Mouse (Mus musculus) adrenal gland, adult 8-10 months (tissue): Measurements from ENCODE around the gene Rbfox2. TPM values are rescaled to one million over a fixed set of nuclear protein-coding genes. Genes with fewer than 3 reads are reported as not detected.

ENCODE experiments used
- DNase-seq: peaks from one replicate; pipeline ENCODE4 v3.0.0; 2022
- total RNA-seq, 4 experiments: library from RNA; stranded (reverse); gene quantifications; 2 replicates each; pipeline ENCODE4 v1.2.4; 2022

Gene Rbfox2
- total RNA-seq, 4 experiments from 2014 or later: 55.5 to 86.2 (median 70.7) TPM

DNA sequence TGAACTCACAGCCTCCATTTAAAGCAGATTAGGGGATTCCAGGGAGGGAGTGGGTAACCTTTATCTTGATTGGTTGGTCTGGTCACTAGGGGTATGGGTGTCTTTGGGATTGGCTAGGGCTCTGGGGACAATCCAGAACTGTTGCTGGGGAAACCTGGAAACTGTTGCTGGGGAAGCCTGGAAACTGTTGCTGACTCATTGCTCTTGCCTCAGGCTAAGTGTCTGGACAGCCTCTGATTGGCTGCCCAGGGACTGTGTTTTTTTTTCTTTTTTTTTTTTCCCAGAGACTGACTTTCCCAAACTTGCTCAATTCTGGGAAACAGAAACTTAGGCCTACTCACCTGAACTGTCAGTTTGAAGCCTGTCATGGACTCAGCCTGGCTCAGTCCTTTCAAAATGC, 248.2 kb downstream of the Rbfox2 start:
- no peak for DNase-seq

DNA sequence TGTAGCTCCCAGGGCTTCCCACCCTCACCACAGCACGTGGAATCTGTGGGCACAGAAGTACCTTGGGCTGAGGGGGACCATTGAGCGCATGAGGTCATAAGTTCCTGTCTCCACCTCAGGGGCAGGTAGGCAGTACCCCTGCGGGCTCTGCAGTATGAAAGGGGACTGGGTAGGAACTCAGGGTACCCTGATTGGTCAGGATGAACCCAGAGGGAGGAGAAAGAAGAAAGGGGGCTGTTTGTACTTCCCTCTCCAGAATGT, 250.1 kb downstream of the Rbfox2 start:
- no peak for DNase-seq

DNA sequence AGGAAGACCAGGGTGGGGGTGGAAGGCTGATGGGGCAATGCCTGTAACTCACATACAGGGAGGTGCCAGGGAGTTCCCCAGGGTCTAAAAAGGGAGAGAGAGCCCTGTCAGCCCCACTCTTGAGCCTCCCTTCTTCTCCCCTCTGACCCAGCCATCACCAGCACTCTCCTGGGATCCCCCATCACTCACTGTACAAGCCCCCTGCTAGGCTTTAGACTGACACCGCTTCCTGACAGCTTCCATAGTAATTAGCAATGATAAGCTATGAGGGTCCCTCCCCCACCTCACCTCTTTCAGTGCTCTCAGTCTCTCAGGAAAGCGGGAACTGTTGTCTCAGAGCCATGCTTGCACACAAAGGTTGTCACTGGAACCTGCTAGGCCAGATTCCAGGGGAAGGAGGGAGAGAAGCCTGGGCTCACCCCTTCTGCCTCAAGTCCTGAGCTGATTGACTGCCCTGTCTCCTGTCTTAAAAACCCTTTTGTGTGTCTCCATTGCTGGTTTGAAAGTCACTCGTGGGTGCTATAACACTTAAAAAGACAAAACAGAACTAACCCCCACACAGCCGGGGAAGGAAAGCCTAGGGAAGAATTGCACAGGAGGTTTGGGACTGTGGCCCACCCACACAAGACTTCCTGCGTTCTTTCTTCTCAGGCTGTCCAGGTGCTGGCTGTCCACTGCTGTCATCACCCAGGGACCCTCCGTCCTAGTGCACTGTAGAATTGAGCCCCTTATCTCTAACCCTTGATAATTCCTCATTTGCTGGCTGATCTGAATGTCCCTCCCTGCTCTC, 250.6 kb downstream of the Rbfox2 start:
- DNase-seq: no peak

DNA sequence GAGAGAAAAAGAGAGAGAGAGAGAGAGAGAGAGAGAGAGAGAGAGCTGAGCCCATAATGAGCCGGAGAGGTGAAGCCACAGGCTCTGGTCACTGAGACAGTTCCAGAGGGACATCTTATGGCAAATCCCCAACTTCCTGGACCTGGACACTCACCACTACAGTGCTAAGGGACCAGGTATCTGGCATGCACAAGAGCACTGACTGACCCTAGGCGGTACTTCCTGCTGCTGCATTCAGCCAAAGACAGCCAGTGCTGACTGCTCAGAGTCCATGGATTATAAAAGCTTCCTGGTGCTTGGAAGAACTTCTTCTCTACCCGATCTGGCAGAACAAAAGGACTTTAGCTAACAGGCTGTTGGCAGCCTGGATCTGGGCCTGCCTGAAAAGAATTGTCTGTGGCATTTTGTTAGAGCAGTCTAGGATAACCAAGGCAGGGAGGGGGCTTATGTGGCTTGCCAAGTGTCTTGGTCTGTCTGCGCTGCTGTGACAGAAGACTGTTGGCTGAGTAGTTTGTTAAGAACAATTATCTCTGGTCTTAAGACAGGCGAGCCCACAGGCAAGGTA, 252.1 kb downstream of the Rbfox2 start:
- DNase-seq: no peak

DNA sequence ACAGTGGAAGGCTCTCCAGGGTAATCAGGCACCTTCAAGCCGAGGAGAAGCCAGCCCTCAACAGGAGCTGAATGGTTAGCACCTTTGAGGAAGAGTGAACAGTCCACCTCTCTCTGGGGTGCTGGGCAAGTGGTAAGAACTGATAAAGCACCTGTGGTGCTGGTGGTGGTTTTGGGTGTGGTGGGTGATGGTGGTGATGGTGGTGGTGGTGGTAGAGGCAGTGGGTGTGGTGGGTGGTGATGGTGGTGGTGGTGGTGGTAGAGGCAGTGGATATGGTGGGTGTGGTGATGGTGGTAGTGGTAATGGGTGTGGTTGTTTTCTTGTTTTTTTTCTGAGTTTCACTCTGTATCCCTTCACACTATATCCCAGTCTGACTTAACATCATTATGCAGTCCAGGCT, 253.8 kb downstream of the Rbfox2 start:
- no peak for DNase-seq

DNA sequence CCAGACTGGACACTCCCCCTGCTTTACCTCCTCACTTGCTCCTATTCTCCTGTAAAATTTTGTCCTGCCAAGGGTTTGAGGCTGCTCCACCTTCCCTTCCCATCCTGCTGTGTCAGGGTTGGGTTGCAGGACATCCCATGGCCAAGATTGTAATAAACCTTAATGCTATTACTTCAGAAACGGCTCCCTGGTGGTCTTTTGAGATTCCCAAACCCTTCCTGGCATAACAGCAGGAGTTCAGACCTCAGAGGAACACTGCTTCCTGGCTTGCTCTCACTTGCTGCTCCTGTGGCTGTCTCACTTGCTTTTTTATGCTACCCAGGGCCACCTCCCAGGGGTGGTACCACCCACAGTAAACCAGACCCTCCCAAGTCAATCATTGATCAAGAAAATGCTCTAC, 254.6 kb downstream of the Rbfox2 start:
- DNase-seq: no peak

DNA sequence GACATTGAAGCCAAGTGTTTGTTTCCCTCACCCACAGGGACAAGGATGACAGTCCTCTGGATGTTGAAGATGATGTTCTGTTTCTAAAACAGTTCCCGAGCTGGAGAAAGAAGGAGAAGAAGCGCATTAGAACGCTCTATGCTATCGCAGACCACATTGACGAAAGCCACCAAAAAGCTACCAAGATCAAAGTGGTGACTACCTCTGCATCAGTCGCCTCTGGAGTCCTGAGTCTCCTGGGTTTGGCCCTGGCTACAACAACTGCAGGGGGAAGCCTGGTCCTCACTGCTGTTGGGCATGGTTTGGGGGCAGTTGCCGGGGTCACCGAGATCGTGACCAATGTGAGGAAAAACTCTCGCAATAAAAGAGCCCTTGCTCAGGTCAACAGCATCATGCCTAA, 256.2 kb downstream of the Rbfox2 start, which contains the start of gene Mb:
Mb (minus strand) TSS at position 101 of the 400 bp plus-strand sequence.
- no peak for DNase-seq

DNA sequence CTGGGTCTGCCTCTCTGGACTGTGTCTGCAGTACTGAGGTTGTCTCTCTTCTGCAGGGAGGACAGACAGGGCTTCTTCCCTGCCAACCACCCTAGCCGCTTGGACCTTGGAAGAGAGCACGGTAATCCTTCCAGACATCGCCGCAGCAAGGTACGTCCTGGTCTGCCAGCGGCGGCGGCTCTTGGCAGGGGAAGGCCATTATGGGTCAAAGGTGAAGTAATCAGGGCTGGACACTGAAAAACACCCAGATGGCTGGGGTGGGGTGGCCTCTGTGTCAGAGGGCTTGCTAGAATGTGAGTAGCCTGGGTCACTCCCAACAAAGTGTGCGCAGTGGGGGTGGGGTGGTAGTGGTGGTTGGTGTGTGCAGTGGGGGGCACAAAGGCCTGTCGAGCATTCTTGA, 261.2 kb downstream of the Rbfox2 start:
- no peak for DNase-seq

DNA sequence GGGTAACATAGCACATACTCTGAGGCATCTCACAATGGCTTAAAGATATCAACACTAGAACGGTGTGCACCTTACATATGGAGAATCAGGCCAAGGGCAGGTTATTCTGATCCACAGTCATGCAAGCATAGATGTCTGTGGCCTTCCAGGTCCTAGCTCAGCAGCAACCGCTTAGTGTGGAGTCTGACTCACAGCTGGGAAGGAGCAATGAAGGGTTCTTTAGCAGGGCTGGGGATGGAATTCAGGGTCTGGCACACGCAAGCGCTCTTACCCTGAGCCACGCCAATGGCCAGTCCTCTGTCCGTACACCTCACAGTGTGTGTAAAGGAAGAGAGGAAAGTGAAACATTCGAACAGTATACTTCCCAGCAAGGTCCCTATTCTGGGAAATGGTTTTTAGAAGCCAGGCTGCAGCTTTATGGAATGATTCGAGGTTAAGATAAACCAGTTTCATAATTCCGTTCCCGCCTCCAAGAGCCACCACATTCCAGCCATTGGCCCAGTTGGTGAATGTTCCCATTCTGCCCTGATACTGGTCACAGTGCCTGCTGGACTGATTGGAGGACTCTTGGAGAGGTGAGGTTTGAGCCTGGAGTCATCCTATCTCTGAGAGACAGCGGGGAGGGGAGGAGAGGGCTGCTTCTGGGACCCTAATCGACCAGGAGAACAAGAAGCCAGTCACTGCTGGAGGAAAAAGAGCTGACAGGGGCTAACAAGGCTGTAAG, 262.0 kb downstream of the Rbfox2 start, which contains the start of gene Apol6:
Apol6 (plus strand) TSS at position 133 of the 724 bp plus-strand sequence.
- DNase-seq: peak; percentile 43

DNA sequence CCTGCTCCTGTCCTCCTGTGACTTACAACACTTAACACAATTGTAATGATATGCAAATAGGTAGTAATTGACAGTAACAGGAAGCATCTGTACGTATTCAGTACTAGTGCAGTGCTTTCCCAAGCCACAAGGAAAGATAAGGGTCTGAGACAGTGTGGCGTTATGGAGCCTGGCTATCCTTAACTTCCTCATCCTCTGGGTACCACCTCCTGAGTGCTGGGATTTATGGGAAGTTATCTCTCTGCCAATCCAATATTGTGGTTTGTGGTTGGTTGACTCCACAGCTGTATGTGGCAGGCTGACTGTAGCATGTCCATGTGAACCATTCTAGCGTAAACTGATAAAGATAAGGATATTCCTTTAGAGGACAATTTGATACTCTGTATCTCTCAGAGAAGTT, 266.0 kb downstream of the Rbfox2 start:
- DNase-seq: no peak

DNA sequence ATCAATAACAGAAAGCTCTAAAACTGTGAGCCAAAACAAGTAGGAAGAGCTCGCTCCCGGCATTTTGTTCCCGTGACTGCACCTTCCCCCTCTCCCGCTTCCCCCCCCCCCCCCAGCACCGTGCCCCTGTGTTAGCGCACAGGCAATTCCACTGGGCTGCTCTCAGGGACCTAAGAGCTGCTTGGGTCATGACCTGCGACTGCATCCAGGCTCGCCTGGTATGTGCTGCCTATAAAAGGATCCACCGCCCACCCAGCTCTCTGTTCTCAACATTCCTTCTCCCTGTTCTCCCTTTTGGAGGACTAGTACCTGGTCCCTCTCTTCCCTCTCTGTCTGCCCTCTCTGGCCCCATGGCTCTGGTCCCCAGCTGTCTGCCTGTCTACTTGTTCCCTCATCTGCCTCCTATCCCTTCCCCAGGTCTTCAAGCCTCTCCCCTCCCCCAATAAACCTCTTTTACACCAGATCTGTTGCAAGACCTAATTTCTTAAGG, 267.5 kb downstream of the Rbfox2 start:
- DNase-seq: no peak

DNA sequence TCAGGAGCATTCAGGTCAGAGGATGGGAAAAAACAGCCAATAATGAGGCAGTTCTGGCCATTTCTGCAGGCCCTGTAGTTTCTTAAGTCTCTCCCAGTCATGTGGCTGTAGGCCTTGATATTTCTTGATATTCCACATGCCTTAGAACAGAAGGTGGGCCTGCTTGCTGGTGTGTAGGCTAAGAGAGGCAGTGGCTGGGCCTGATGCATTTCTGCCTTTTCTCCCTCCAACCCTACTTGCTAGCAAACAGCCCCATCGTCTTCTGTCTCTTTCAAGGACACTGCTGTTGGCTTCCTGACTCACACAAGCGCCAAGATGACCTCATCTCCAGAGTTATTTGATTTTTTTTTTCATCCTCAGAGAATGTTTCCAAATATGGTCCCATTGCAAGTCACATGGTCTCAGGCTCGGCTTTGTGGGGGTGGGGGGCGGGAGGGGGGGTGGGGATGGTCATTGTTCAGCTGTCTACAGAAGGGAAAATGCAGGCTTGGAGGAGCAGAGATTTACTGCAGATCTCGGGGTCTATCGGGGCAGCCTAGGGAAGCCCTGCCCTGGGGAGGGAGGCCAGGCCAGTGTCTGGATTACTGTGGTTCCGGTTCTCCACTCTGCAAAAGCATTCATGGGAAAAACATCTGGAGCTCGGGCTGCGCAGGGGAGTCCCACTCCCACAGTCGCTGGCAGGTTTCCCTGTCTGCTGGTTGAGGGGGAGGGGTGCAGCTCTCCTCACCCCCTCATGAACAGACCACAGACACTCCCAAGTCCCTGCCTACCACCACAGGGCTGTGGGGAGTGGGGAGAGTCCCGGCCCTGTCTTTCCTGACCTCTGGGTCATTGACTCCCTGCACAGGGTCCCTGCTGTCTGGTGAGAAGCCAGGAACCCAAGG, 269.3 kb downstream of the Rbfox2 start:
- DNase-seq: peak; percentile 66

DNA sequence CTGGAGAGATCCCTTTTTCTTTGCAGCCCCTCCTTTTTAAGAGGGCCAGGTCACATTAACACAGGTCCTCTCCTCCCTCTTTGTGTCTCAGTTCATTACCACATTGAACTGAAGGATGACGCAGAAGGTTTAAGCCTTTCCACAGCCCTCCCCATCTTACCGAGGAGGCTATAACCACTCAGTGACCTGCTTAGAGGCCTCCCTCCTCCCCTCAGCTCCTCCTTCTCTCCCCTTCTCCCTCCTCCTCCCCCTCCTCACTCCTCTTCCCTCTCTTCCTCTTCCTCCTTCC, 269.9 kb downstream of the Rbfox2 start:
- DNase-seq: no peak

DNA sequence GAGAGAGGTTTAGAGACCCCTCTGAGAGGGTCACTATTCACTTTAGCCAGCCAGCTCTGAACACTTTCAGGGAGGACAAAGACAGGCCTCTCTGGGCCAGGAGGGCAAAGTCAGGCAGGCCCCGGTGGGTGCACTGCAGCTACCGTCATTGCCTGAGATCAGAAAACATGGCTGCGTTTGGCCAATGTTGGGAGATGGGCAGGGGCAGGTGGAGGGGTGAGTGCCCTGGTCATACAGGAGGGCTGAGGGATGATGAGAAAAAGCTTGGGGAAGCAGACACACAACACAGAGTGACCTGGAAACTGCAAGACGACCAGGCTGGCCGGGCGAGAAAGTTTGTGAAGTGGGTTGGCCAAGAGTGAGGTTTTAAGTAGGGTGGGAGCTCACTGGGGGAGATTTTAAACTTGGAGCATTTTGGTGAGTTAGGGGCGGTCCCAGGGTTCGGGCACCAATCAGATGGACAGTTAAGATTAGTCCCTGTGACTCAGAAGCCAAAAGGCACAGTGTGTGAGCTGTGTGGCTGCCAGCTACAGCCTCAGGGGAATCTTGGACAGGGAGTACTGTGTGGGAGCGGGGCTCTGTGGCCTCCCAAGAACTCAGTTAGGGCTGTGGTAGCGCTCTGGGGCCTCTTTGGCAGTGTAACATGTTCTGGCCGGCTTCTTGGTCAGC, 270.4 kb downstream of the Rbfox2 start:
- DNase-seq: peak; percentile 75

DNA sequence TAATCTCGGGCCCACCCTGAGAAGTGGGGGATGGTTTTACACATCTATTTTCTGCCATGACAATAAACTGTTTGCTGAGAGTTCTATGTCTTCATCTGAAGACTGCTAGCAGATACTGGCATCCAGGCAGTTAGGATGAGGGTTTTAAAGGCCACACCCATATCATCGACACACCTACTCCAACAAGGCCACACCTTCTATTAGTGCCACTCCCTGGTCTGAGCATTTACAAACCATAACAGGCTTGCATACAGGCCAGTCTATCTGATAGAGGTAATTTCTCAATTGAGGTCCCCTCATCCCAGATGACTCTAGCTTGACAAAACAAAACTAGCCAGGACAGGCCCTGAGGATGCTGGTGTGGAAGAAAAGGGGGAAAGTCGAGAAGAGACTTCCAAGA, 271.2 kb downstream of the Rbfox2 start:
- no peak for DNase-seq

DNA sequence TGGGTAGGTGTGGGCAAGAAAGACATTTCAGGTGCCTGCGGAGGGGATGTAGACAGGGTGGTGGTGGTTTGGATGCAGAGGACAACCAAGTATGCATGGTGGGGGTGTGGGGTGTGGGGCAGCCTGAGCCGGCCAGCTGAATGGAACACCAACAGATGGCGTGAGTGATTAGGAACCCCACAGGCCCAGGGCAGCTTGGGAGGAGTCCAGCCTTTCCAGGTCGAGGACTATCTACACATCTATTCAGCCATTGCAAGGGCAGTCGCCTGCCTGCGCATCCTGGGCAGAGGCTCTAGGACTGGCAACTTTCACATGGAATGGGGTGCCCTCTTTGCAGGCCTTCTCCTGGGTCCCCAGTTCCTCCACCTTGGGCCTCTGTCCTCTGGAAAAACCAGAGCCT, 272.3 kb downstream of the Rbfox2 start:
- DNase-seq: no peak

DNA sequence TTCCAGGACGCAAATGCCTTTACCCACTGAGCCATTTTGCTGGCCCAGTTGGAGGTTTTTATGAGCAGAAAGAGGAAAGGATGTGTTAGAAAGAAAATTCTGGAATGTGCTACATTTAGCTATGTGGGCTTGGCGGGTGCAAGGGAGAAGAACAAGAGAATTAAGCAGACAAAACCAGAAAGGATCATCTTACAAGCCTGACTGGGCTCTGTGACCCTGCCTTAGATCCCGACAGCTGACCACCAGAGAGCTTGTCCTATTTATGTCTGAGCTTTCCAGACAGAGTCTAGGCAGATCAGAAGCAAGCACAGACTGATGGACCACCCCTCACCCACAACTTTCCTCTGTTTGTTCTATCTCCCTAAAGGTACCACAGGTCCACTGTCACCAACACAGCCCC, 275.5 kb downstream of the Rbfox2 start:
- DNase-seq: no peak

DNA sequence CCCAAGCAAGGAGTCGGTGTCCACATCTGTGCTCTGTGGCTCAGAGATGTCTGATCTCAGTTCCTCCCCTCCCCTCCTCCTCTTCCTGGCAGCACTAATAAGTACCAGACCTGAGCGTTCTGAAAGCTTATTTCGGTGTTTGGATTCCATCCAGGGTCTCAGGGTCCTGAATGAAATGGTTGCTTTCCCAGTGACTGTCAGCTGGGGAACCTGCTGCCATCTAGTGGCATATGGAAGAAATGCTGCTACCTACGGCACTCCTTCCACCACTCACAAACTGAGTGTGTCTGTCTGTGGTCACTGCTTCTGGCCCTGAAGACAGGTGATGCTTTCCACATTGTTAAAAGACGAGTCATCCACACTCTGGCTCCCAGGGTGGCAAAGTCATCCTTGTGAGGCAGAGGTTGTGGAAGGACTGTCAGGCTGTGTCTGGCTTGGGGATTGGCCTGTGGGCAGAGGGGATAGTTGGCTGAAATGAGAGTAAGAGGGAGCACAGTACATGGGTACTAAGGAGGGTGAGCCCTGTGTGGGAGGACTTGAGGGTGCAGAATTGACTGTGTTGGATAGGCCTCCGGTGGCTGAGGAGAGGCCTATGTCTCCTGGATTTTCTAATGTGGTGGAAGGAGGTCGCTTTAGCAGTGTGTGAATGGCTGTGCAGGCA, 277.3 kb downstream of the Rbfox2 start:
- DNase-seq: no peak
